Mouse (Mus musculus) liver, embryonic 14.5 days (tissue): ENCODE data around the gene Sufu.

Experiments
- CTCF ChIP-seq: IDR thresholded peaks from 2 replicates; pipeline ENCODE4 v1.5.1; 2016; ENCODE audit warnings: antibody characterized with exemption, low read depth, control low read depth
- EP300 ChIP-seq: IDR thresholded peaks from 2 replicates; pipeline ENCODE4 v1.6.1; 2016; ENCODE audit warnings: antibody characterized with exemption, low read depth

DNA sequence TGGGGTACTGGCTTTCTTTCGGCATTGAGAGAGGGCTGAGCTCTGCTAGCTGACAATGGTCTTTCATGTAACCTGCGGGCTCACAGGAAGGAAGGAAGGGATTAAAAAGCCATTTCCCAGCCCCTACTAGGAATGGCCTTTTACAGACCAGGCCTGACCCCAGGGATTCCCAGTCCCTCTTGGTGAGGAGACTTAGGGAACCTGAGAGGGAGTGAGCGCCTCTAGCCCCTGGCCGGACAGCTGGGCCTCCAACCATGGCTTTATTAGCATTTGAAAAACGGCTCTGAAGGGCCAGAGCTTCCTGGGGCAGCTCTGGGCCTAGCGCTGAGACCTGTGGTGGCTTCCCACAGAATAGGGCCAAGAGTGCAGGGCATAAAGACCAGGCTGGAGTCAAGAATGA, 46.8 kb downstream of the Sufu start:
- no peak for TF ChIP-seq CTCF
- no peak for TF ChIP-seq EP300
